Mouse (Mus musculus): ENCODE measurements at regions not wholly inside any gene's neighbourhood (a gene's known extent, or its start where the extent isn't known, plus 50 kb on each side); places are given as distances from the start of the nearest gene placed in this dataset.
A peak's percentile ranks its signal among the peaks of the same experiment; 100 is the strongest.
"Not testable (repeated sequence)": the region's sequence is repeated elsewhere in the genome, so short reads cannot be mapped to it uniquely, and the experiment has no call there.

DNA sequence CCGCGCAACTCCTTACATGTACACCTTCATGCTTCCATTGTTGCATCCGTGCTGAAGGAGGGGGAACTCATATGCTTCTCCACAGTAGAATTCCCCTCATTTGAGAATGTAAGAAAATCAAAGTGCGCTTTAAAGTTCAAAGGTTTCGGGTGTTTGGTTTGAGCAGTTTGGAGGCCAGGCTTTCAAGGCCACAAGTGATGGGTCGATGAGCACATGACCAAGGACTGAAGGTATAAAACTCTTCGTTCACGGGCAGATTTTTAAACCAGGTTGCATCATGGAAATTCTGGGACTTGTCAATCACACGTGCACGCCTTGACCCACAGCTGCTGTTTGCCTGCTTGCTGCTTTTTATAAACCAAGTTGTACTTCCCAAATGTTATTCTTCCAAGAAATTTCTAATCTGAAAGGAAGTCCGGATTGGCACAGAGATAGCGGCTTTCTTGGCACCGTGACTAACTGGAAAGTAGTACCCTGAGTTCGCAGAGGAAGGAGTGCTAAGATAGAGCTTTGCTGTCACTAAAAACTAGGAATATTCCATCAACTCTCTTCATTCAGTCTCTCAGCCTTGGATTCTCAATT lies 132.7 kb upstream of the Myt1l start:
- Histone ChIP-seq H3K27ac (ENCODE audit: low read depth) (no peak overlapping the region), H3K36me3 (replicated peaks; ENCODE audit: control insufficient read depth, insufficient read depth, low read length) (no peaks in the 10 kb centered on the region), H3K4me2 (ENCODE audit: low read depth, low read length) (no peak overlapping the region), H3K27me3 (ENCODE audit: control insufficient read depth, insufficient read depth, low read length) (no peaks in the 10 kb centered on the region), H3K9ac (replicated peaks; ENCODE audit: low read depth, low read length) (no peak overlapping the region), H3K4me3 (ENCODE audit: low read depth, low read length) (no peak overlapping the region), H3K4me1 (ENCODE audit: control insufficient read depth, insufficient read depth) (0 out of 2 replicates have a peak, but pooled peaks cover 5% of the 10 kb centered on the region), H3K9me3 (replicated peaks; ENCODE audit: control insufficient read depth, low read length) (no peaks in the 10 kb centered on the region)
- peak; percentile 7 for DNase-seq (ENCODE audit: low spot score)
- TF ChIP-seq EP300 (IDR thresholded peaks at IDR 0.05; ENCODE audit: low read depth) (no peak), CTCF (IDR thresholded peaks at IDR 0.05; ENCODE audit: low read depth) (no peak)
- ATAC-seq (ENCODE audit: insufficient read depth, low read depth), result no peak
- WGBS, result 59% methylated on average over 14 of the region's 14 CpGs

DNA sequence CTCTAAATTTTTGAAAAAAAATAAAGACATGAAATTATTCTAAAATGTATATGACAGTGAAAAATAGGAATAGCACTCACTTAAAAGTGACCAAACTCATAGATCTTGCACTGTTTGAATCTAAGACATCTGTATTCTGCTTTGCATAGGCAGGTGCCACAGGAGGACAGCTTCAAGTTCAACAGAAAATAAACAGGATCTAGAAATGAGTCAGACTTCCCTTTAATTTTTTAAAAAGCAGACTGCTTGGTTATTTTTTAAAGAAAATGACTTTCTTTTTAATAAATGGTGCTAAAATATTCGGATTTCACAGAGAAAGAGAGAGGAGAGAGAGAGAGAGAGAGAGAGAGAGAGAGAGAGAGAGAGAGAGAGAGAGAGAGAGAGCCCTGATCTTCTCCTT lies 123.8 kb upstream of the Myt1l start:
- no peak for ATAC-seq (ENCODE audit: insufficient read depth, low read depth)
- H3K36me3 ChIP-seq (replicated peaks; ENCODE audit: control insufficient read depth, insufficient read depth, low read length), result no peaks in the 10 kb centered on the region
- no peak overlapping the region for H3K4me3 ChIP-seq (ENCODE audit: low read depth, low read length)
- DNase-seq (ENCODE audit: low spot score), result no peak
- no peak overlapping the region for H3K4me2 ChIP-seq (ENCODE audit: low read depth, low read length)
- TF ChIP-seq EP300 (IDR thresholded peaks at IDR 0.05; ENCODE audit: low read depth) (no peak), CTCF (IDR thresholded peaks at IDR 0.05; ENCODE audit: low read depth) (no peak)
- H3K9me3 ChIP-seq (replicated peaks; ENCODE audit: control insufficient read depth, low read length), result no peaks in the 10 kb centered on the region
- no peak overlapping the region for H3K9ac ChIP-seq (replicated peaks; ENCODE audit: low read depth, low read length)
- no peak overlapping the region for H3K27ac ChIP-seq (ENCODE audit: low read depth)
- no peaks in the 10 kb centered on the region for H3K4me1 ChIP-seq (ENCODE audit: control insufficient read depth, insufficient read depth)
- 8% methylated on average over 1 of the region's 1 CpGs for WGBS
- no peaks in the 10 kb centered on the region for H3K27me3 ChIP-seq (ENCODE audit: control insufficient read depth, insufficient read depth, low read length)

DNA sequence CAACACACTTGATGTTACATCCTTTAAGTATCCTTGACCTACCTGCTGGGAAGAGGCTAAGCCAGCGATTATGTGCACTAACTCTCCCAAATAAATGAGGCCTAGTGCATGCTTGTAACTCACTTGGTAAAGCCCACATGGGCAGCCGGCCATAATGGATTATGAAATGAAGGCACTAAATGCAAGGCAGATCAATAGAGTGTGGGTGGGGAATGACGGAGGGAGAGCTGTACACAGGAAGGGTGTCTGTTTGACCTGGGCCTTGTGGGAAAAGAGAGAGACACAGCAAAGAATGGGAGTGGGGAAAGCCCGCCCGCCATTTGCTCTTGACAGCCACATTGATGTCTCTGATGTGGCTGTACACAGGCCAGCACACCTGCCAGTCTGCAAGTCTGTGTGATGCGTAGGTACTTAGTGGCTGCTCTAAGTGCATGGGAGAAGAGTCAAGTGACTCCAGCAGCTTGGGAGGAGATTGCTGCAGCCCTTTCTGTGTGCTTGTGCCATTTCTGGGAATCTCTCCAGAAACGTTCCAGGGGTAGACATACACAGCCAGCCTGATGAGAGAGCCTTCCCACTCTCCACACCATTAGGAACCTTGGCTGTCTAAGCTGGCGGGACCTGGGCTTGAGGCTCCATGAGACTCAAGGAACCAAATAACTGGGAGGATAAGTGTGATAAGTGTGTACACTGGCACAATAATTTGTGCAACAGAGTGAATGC lies 118.7 kb upstream of the Myt1l start:
- ATAC-seq (ENCODE audit: insufficient read depth, low read depth), result no peak
- no peak overlapping the region for H3K9ac ChIP-seq (replicated peaks; ENCODE audit: low read depth, low read length)
- H3K27ac ChIP-seq (ENCODE audit: low read depth), result no peak overlapping the region
- TF ChIP-seq CTCF (IDR thresholded peaks at IDR 0.05; ENCODE audit: low read depth) (no peak), EP300 (IDR thresholded peaks at IDR 0.05; ENCODE audit: low read depth) (no peak)
- H3K4me1 ChIP-seq (ENCODE audit: control insufficient read depth, insufficient read depth), result no peaks in the 10 kb centered on the region
- 85% methylated on average over 8 of the region's 8 CpGs for WGBS
- no peaks in the 10 kb centered on the region for H3K9me3 ChIP-seq (replicated peaks; ENCODE audit: control insufficient read depth, low read length)
- DNase-seq (ENCODE audit: low spot score), result no peak
- no peak overlapping the region for H3K4me2 ChIP-seq (ENCODE audit: low read depth, low read length)
- H3K4me3 ChIP-seq (ENCODE audit: low read depth, low read length), result no peak overlapping the region
- H3K27me3 ChIP-seq (ENCODE audit: control insufficient read depth, insufficient read depth, low read length), result no peaks in the 10 kb centered on the region
- H3K36me3 ChIP-seq (replicated peaks; ENCODE audit: control insufficient read depth, insufficient read depth, low read length), result no peaks in the 10 kb centered on the region

DNA sequence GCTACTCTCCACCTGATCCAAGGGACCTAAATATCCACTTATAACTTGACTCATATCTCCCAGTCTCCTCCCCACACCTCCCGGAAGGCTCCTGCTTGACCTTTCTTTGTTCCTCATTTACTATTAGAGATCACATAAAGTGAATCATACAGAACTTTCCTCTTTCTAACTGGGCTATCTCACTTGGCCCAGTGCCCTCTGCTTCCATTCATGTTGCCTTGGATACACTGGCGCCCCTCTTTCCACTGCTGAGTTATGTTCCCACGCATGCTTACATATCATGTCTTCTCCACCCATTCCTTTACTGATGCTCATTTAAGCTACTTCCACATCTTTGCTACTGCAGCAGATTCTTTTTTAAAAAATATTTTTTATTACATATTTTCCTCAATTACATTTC lies 94.2 kb upstream of the Myt1l start:
- 59% methylated on average over 3 of the region's 3 CpGs for WGBS
- Histone ChIP-seq H3K9me3 (replicated peaks; ENCODE audit: control insufficient read depth, low read length) (no peaks in the 10 kb centered on the region), H3K27ac (ENCODE audit: low read depth) (no peak overlapping the region), H3K4me3 (ENCODE audit: low read depth, low read length) (no peak overlapping the region), H3K36me3 (replicated peaks; ENCODE audit: control insufficient read depth, insufficient read depth, low read length) (no peaks in the 10 kb centered on the region), H3K4me2 (ENCODE audit: low read depth, low read length) (no peak overlapping the region), H3K4me1 (ENCODE audit: control insufficient read depth, insufficient read depth) (no peaks in the 10 kb centered on the region), H3K9ac (replicated peaks; ENCODE audit: low read depth, low read length) (no peak overlapping the region), H3K27me3 (ENCODE audit: control insufficient read depth, insufficient read depth, low read length) (no peaks in the 10 kb centered on the region)
- DNase-seq (ENCODE audit: low spot score), result no peak
- no peak for TF ChIP-seq EP300 (IDR thresholded peaks at IDR 0.05; ENCODE audit: low read depth)
- no peak for TF ChIP-seq CTCF (IDR thresholded peaks at IDR 0.05; ENCODE audit: low read depth)
- no peak for ATAC-seq (ENCODE audit: insufficient read depth, low read depth)

DNA sequence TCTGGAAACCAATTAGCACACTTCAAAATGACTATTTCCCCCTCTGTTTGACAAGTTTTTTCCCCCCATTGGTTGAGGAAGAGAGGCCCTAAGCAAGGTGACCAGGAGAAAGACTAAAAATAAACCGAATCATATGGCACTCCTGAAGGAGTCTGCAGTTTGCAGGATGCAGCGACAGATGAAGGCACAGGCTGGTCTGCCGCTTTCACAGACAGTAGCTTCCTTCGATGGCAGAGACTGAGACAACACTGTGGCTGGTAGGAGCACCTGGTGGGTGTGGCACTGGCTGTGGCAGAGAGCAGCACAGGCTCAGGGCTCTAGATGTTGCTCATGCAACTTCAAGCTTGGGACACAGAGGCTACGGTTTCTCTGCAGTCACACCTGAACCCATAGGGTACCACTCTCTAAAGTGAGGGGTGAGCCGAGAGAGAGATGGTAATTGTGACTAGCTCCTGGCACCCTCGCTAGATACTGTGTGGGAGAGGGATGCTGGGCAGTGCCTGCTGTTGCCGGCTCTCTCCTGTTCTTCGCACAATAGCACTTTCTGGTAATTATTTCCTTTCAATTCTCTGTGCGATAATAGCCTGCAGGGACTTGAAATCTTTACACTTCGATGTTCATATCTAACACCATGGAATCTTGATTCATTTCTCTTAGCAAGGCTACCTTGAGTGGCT lies 88.7 kb upstream of the Myt1l start:
- no peaks in the 10 kb centered on the region for H3K9me3 ChIP-seq (replicated peaks; ENCODE audit: control insufficient read depth, low read length)
- H3K36me3 ChIP-seq (replicated peaks; ENCODE audit: control insufficient read depth, insufficient read depth, low read length), result no peaks in the 10 kb centered on the region
- ATAC-seq (ENCODE audit: insufficient read depth, low read depth) (no peak), DNase-seq (ENCODE audit: low spot score) (no peak)
- H3K4me1 ChIP-seq (ENCODE audit: control insufficient read depth, insufficient read depth), result no peaks in the 10 kb centered on the region
- no peak for TF ChIP-seq EP300 (IDR thresholded peaks at IDR 0.05; ENCODE audit: low read depth)
- TF ChIP-seq CTCF (IDR thresholded peaks at IDR 0.05; ENCODE audit: low read depth), result no peak
- WGBS, result 69% methylated on average over 11 of the region's 11 CpGs
- H3K4me3 ChIP-seq (ENCODE audit: low read depth, low read length), result no peak overlapping the region
- no peaks in the 10 kb centered on the region for H3K27me3 ChIP-seq (ENCODE audit: control insufficient read depth, insufficient read depth, low read length)
- H3K9ac ChIP-seq (replicated peaks; ENCODE audit: low read depth, low read length), result no peak overlapping the region
- H3K4me2 ChIP-seq (ENCODE audit: low read depth, low read length), result no peak overlapping the region
- H3K27ac ChIP-seq (ENCODE audit: low read depth), result no peak overlapping the region

DNA sequence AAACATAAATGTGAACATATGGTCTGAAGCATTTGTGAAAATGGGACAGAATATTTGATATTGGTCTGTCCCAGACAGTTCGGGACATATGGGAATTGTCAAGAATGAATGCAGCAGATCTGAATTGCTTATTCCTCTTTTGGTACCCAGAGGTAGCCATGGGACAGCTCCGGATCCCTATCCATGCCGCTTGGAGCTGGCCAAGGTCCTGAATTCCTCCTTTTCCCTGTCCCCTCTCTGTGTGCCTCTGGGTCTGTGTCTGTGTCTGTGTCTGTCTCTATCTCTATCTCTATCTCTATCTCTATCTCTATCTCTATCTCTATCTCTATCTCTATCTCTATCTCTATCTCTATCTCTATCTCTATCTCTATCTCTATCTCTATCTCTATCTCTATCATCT lies 63.0 kb upstream of the Myt1l start:
- not testable (repeated sequence) for H3K9me3 ChIP-seq (replicated peaks; ENCODE audit: control insufficient read depth, low read length); H3K4me1 ChIP-seq (ENCODE audit: control insufficient read depth, insufficient read depth); H3K4me2 ChIP-seq (ENCODE audit: low read depth, low read length); H3K27ac ChIP-seq (ENCODE audit: low read depth); H3K9ac ChIP-seq (replicated peaks; ENCODE audit: low read depth, low read length); H3K27me3 ChIP-seq (ENCODE audit: control insufficient read depth, insufficient read depth, low read length); ATAC-seq (ENCODE audit: insufficient read depth, low read depth); H3K4me3 ChIP-seq (ENCODE audit: low read depth, low read length); H3K36me3 ChIP-seq (replicated peaks; ENCODE audit: control insufficient read depth, insufficient read depth, low read length)
- whole genome bisulfite sequencing, result 14% methylated on average over 3 of the region's 3 CpGs
- DNase-seq (ENCODE audit: low spot score), result peak; percentile 46

Measured in heart, postnatal 0 days (tissue).